In the genomic region with DNA sequence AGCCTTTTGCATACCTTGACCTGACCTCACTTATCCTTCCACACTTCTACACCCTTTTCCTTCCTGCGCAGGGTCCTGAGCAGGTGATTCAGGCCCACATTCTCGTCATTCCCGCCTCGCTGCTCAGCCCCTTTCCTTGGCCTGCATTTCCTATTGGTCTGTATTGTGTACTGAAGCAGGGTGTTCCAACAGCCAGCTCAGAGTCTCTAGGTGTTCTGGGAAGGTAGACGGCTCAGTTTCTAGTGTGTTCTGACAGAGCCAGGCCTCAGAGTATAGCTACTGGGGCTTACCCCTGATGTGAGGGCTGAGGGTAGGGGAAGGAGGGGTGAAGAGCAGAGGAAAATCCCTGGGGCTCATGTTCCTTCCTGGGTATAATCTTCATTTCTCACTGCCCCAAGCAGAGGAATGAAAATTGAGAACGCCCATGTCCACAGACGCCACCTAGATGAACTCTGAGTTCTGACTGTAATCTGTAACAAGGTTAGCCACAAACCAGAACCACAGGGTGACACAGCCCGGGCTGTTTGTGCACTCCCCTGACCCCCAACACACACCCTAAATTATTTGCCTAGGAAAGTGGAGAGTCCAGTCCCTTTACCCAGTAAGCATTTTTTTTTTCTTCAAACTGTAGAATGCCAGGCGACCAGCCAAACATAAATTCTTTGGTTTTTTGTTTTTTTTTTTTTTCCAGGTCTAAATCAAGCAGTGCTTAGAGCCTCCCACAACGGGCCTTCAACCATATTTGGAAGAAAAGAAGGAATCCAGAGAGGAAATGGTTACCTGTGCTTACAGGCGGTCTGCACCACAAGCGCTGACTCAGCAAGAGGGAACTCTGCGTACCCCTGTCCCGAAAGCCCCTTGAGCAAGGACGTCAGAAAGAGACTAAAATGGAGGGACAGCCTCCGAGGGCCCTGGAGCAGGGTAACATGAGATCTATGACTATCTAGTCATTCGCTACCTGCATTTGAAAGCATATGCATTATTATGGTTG, we compare ENCODE assay signal across 10 mouse cellular contexts.
DNase-seq lines count a peak whose midpoint lies in the region; ATAC-seq and TF ChIP-seq lines count a peak whose summit lies in the region.
"Had no signal": no experiment of that assay in that cellular context is flagged by ENCODE, and none has a peak within 500 bp of the region (broad histone marks: within the 10 kb centered on the region; RNA-seq: fewer than 3 reads in every experiment).

No protein-coding gene starts in this region.

- H3K4me1 ChIP-seq in heart, embryonic 11.5 days (ENCODE audit: control insufficient read depth, insufficient read depth, low read length): peaks cover 3% of the 10 kb centered on the region; the same call in 1 of the 2 replicates
- H3K4me1 ChIP-seq in neural tube, embryonic 12.5 days: peaks cover 18% of the 10 kb centered on the region
- H3K4me1 ChIP-seq in forebrain, embryonic 13.5 days: peaks cover 28% of the 10 kb centered on the region
- peaks cover 5% of the 10 kb centered on the region; the same call in 1 of the 2 replicates for H3K4me1 ChIP-seq in stomach, postnatal 0 days (replicated peaks; ENCODE audit: control insufficient read depth, insufficient read depth)

- H3K27me3 ChIP-seq in heart, embryonic 11.5 days (ENCODE audit: control insufficient read depth, insufficient read depth, low read length): no peaks in the 10 kb centered on the region
- H3K27me3 ChIP-seq in neural tube, embryonic 12.5 days (replicated peaks): peaks cover 10% of the 10 kb centered on the region; the same call in 1 of the 2 replicates
- 0 out of 2 replicates have a peak, but pooled peaks cover 3% of the 10 kb centered on the region for H3K27me3 ChIP-seq in forebrain, embryonic 13.5 days
- no peaks in the 10 kb centered on the region for H3K27me3 ChIP-seq in stomach, postnatal 0 days (ENCODE audit: control insufficient read depth, insufficient read depth, low read length)

- no peak for TF ChIP-seq EP300 in stomach, postnatal 0 days (optimal IDR thresholded peaks at IDR 0.05)

- 0 out of 2 replicates have a peak, but pooled peaks have one; percentile 12 for TF ChIP-seq CTCF in stomach, postnatal 0 days (IDR thresholded peaks at IDR 0.05; ENCODE audit: low read depth)

- H3K4me3 ChIP-seq in heart, embryonic 11.5 days (ENCODE audit: low read depth, low read length): no peak overlapping the region
- H3K4me3 ChIP-seq in neural tube, embryonic 12.5 days: no peak overlapping the region
- no peak overlapping the region for H3K4me3 ChIP-seq in forebrain, embryonic 13.5 days
- H3K4me3 ChIP-seq in stomach, postnatal 0 days (ENCODE audit: low read depth, low read length): no peak overlapping the region

- no peak overlapping the region for H3K27ac ChIP-seq in heart, embryonic 11.5 days (ENCODE audit: low read depth, low read length)
- H3K27ac ChIP-seq in neural tube, embryonic 12.5 days: no peak overlapping the region
- H3K27ac ChIP-seq in forebrain, embryonic 13.5 days: no peak overlapping the region
- H3K27ac ChIP-seq in stomach, postnatal 0 days (replicated peaks): peak overlapping the region; percentile 87

- H3K9me3 ChIP-seq in heart, embryonic 11.5 days (replicated peaks; ENCODE audit: control insufficient read depth, low read length): 0 out of 2 replicates have a peak, but pooled peaks cover 2% of the 10 kb centered on the region
- peaks cover 7% of the 10 kb centered on the region; the same call in 1 of the 2 replicates for H3K9me3 ChIP-seq in neural tube, embryonic 12.5 days
- H3K9me3 ChIP-seq in forebrain, embryonic 13.5 days (replicated peaks): peaks cover 3% of the 10 kb centered on the region; the same call in 1 of the 2 replicates
- H3K9me3 ChIP-seq in stomach, postnatal 0 days (ENCODE audit: control insufficient read depth, low read length): no peaks in the 10 kb centered on the region
- H3K9me3 ChIP-seq: G1E had no signal

- no peak for ATAC-seq in heart, embryonic 11.5 days (replicated peaks; ENCODE audit: insufficient number of reproducible peaks, low FRiP score, low TSS enrichment)
- no peak for ATAC-seq in neural tube, embryonic 12.5 days (ENCODE audit: low FRiP score, low read depth)
- no peak for ATAC-seq in forebrain, embryonic 13.5 days
- ATAC-seq in stomach, postnatal 0 days (ENCODE audit: low FRiP score, low TSS enrichment): peak; percentile 79
- ATAC-seq: hindbrain, embryonic 16.5 days had no signal

- WGBS in heart, embryonic 11.5 days (ENCODE audit: insufficient replicate concordance): 59% methylated on average over 17 of the region's 17 CpGs
- 68% methylated on average over 17 of the region's 17 CpGs for WGBS in neural tube, embryonic 12.5 days
- 65% methylated on average over 17 of the region's 17 CpGs for WGBS in forebrain, embryonic 13.5 days
- WGBS in stomach, postnatal 0 days: 48% methylated on average over 17 of the region's 17 CpGs

- intact Hi-C loops in heart, postnatal 14 days (cut with DNase I): no loop called here

- no peak overlapping the region for H3K9ac ChIP-seq in heart, embryonic 11.5 days (ENCODE audit: low read depth, low read length)
- H3K9ac ChIP-seq in neural tube, embryonic 12.5 days: no peak overlapping the region
- no peak overlapping the region for H3K9ac ChIP-seq in forebrain, embryonic 13.5 days
- H3K9ac ChIP-seq in stomach, postnatal 0 days (ENCODE audit: low read length): peak overlapping the region; percentile 4; the same call in 1 of the 2 replicates

- peak overlapping the region; percentile 38; the same call in 1 of the 2 replicates for H3K4me2 ChIP-seq in heart, embryonic 11.5 days
- H3K4me2 ChIP-seq in neural tube, embryonic 12.5 days (replicated peaks): peak overlapping the region; percentile 40
- H3K4me2 ChIP-seq in forebrain, embryonic 13.5 days: peak overlapping the region; percentile 50
- peak overlapping the region; percentile 40; the same call in 1 of the 2 replicates for H3K4me2 ChIP-seq in stomach, postnatal 0 days (replicated peaks; ENCODE audit: low read depth)

- no peak for DNase-seq in heart, postnatal 14 days
- DNase-seq in neural tube, embryonic 10.5 days (ENCODE audit: extremely low spot score, low spot score): no peak
- peak; percentile 66 for DNase-seq in stomach, postnatal 0 days (ENCODE audit: low spot score)
- DNase-seq in kidney, adult 9 months: no peak
- DNase-seq in adrenal gland, adult 18-20 months (ENCODE audit: low spot score in 2 of 2): no peak

- H3K36me3 ChIP-seq in heart, embryonic 11.5 days (ENCODE audit: control insufficient read depth, insufficient read depth, low read length): no peaks in the 10 kb centered on the region
- no peaks in the 10 kb centered on the region for H3K36me3 ChIP-seq in neural tube, embryonic 12.5 days
- H3K36me3 ChIP-seq in forebrain, embryonic 13.5 days (ENCODE audit: poor library complexity, severe bottlenecking): no peaks in the 10 kb centered on the region
- H3K36me3 ChIP-seq in stomach, postnatal 0 days (ENCODE audit: control insufficient read depth, insufficient read depth, low read length): no peaks in the 10 kb centered on the region
- H3K36me3 ChIP-seq: G1E had no signal
